8 mouse cellular contexts compared by ENCODE assay signal in genomic region chr4:124277456-124278181, GRCm38 (mm10).
A peak's percentile ranks its signal among the peaks of the same experiment; 100 is the strongest.
DNase-seq lines count a peak whose midpoint lies in the region; ATAC-seq and TF ChIP-seq lines count a peak whose summit lies in the region.

No protein-coding gene starts in this region.

- TF ChIP-seq CTCF in lung, embryonic 14.5 days (IDR thresholded peaks at IDR 0.05; ENCODE audit: low read depth): no peak
- TF ChIP-seq CTCF in intestine, postnatal 0 days (IDR thresholded peaks at IDR 0.05; ENCODE audit: low read depth): no peak

- DNase-seq in cerebellum, postnatal 14 days: peak; percentile 19
- DNase-seq in cerebellum, adult 9-11 months: no peak
- DNase-seq in lung, embryonic 14.5 days: peak; percentile 38
- DNase-seq in lung, postnatal 14 days: no peak
- no peak for DNase-seq in adrenal gland, postnatal 36 days

- peak overlapping the region; percentile 43 for H3K4me3 ChIP-seq in lung, embryonic 14.5 days (ENCODE audit: low read depth, low read length)
- H3K4me3 ChIP-seq in intestine, postnatal 0 days (ENCODE audit: low read depth, low read length): peak overlapping the region; percentile 20
- peak overlapping the region; percentile 37 for H3K4me3 ChIP-seq in neural tube, embryonic 12.5 days

- peak; percentile 25; the same call in 1 of the 2 replicates for ATAC-seq in lung, embryonic 14.5 days (ENCODE audit: insufficient read depth)
- ATAC-seq in intestine, postnatal 0 days: no peak
- peak; percentile 59 for ATAC-seq in neural tube, embryonic 12.5 days (ENCODE audit: low FRiP score, low read depth)
- ATAC-seq in granulocyte monocyte progenitor cell, adult 5-6 weeks (replicated peaks; ENCODE audit: poor library complexity, severe bottlenecking): no peak

- peaks cover 10% of the 10 kb centered on the region; the same call in 1 of the 2 replicates for H3K27me3 ChIP-seq in lung, embryonic 14.5 days (ENCODE audit: insufficient read depth, low read length)
- H3K27me3 ChIP-seq in intestine, postnatal 0 days (replicated peaks; ENCODE audit: control insufficient read depth, insufficient read depth, low read length): peaks cover 16% of the 10 kb centered on the region; the same call in 1 of the 2 replicates
- peaks cover 8% of the 10 kb centered on the region for H3K27me3 ChIP-seq in neural tube, embryonic 12.5 days (replicated peaks)

- H3K9ac ChIP-seq in lung, embryonic 14.5 days: peak overlapping the region; percentile 60
- no peak overlapping the region for H3K9ac ChIP-seq in intestine, postnatal 0 days (ENCODE audit: low read depth, low read length)
- peak overlapping the region; percentile 61 for H3K9ac ChIP-seq in neural tube, embryonic 12.5 days

- no peak overlapping the region for H3K27ac ChIP-seq in lung, embryonic 14.5 days (ENCODE audit: low read depth)
- H3K27ac ChIP-seq in intestine, postnatal 0 days (ENCODE audit: low read depth, low read length): no peak overlapping the region
- peak overlapping the region; percentile 37; the same call in 1 of the 2 replicates for H3K27ac ChIP-seq in neural tube, embryonic 12.5 days

- H3K4me1 ChIP-seq in lung, embryonic 14.5 days (ENCODE audit: insufficient read depth): peaks cover 6% of the 10 kb centered on the region; the same call in 1 of the 2 replicates
- H3K4me1 ChIP-seq in intestine, postnatal 0 days (replicated peaks; ENCODE audit: control insufficient read depth, insufficient read depth, low read length): no peaks in the 10 kb centered on the region
- peaks cover 19% of the 10 kb centered on the region for H3K4me1 ChIP-seq in neural tube, embryonic 12.5 days

- under 1% methylated on average over 43 of the region's 43 CpGs for WGBS in lung, embryonic 14.5 days
- WGBS in intestine, postnatal 0 days: under 1% methylated on average over 43 of the region's 43 CpGs
- under 1% methylated on average over 43 of the region's 43 CpGs for WGBS in neural tube, embryonic 12.5 days

- H3K9me3 ChIP-seq in lung, embryonic 14.5 days (ENCODE audit: low read depth, low read length): no peaks in the 10 kb centered on the region
- no peaks in the 10 kb centered on the region for H3K9me3 ChIP-seq in intestine, postnatal 0 days (ENCODE audit: control insufficient read depth)
- no peaks in the 10 kb centered on the region for H3K9me3 ChIP-seq in neural tube, embryonic 12.5 days

- peak overlapping the region; percentile 90 for H3K4me2 ChIP-seq in lung, embryonic 14.5 days
- peak overlapping the region; percentile 58 for H3K4me2 ChIP-seq in intestine, postnatal 0 days (replicated peaks; ENCODE audit: low read depth)
- peak overlapping the region; percentile 89 for H3K4me2 ChIP-seq in neural tube, embryonic 12.5 days (replicated peaks)

- H3K36me3 ChIP-seq in lung, embryonic 14.5 days (ENCODE audit: insufficient read depth): no peaks in the 10 kb centered on the region
- H3K36me3 ChIP-seq in intestine, postnatal 0 days (ENCODE audit: control insufficient read depth, insufficient read depth): no peaks in the 10 kb centered on the region
- no peaks in the 10 kb centered on the region for H3K36me3 ChIP-seq in neural tube, embryonic 12.5 days

Comparison
In these comparisons a context has a peak if more than half of its experiments do, and no peak if none do; other contexts are left out.
1. DNase-seq: peak in cerebellum, postnatal 14 days (2 of 2) and lung, embryonic 14.5 days (single experiment); none in cerebellum, adult 9-11 months (single experiment), lung, postnatal 14 days (single experiment) and adrenal gland, postnatal 36 days (0 of 2).
2. ATAC-seq: peak in lung, embryonic 14.5 days (single experiment) and neural tube, embryonic 12.5 days (single experiment); none in intestine, postnatal 0 days (single experiment) and granulocyte monocyte progenitor cell, adult 5-6 weeks (single experiment).
3. Peak in every context shown above with its lines, with median percentiles within 50 percentile points of each other: H3K4me2 ChIP-seq and H3K4me3 ChIP-seq.